Mouse (Mus musculus) heart, embryonic 13.5 days (tissue): ENCODE measurements around the gene Efna5. TPM values are rescaled to one million over a fixed set of nuclear protein-coding genes. Genes with fewer than 3 reads are reported as not detected.
A peak's percentile ranks its signal among the peaks of the same experiment; 100 is the strongest.

Source experiments
- ATAC-seq: fragments of 200-750 bp; cut with Nextera tagmentation; 2 replicates; pipeline ENCODE4 v1.8.0; 2017; ENCODE audit warnings: moderate TSS enrichment; ENCODE audit not compliant: insufficient number of reproducible peaks, low FRiP score, low TSS enrichment; ENCODE audit errors: extremely low read depth
- H3K27ac ChIP-seq: fragments of 300-500 bp; sonication (generic); replicated peaks from 2 replicates; pipeline ENCODE4 v1.5.1; 2015; ENCODE audit warnings: moderate library complexity, mild to moderate bottlenecking, inconsistent platforms
- H3K27me3 ChIP-seq: fragments of 300-500 bp; sonication (generic); replicated peaks from 2 replicates; pipeline ENCODE4 v1.6.1; 2015; ENCODE audit warnings: mild to moderate bottlenecking, inconsistent platforms
- H3K36me3 ChIP-seq: fragments of 300-500 bp; sonication (generic); 2 replicates; pipeline ENCODE4 v1.6.1; 2015; ENCODE audit warnings: mild to moderate bottlenecking, inconsistent platforms
- H3K4me1 ChIP-seq: fragments of 300-500 bp; sonication (generic); 2 replicates; pipeline ENCODE4 v1.6.1; 2015; ENCODE audit warnings: inconsistent platforms
- H3K4me2 ChIP-seq: fragments of 300-500 bp; sonication (generic); 2 replicates; pipeline ENCODE4 v1.6.1; 2015; ENCODE audit warnings: inconsistent platforms, mild to moderate bottlenecking, moderate library complexity
- H3K4me3 ChIP-seq: fragments of 300-500 bp; sonication (generic); 2 replicates; pipeline ENCODE4 v1.5.1; 2015; ENCODE audit warnings: moderate library complexity, mild to moderate bottlenecking, inconsistent platforms
- H3K9ac ChIP-seq: fragments of 300-500 bp; sonication (generic); 2 replicates; pipeline ENCODE4 v1.6.1; 2015; ENCODE audit warnings: inconsistent platforms, mild to moderate bottlenecking, moderate library complexity
- H3K9me3 ChIP-seq: fragments of 300-500 bp; sonication (generic); 2 replicates; pipeline ENCODE4 v1.6.1; 2016; ENCODE audit warnings: inconsistent platforms
- WGBS: fragments of 180-500 bp; shearing (Covaris S2); methylation state at CpG from one replicate; pipeline ENCODE4 v1.1.7; 2015; ENCODE audit warnings: mixed read lengths; 5-methylcytosine and 5-hydroxymethylcytosine counted together
- polyA plus RNA-seq: library from polyadenylated mRNA; unstranded; fragments of >200 nt; fragmentation: Nextera tagmentation; extraction: Ambion mirVana; gene quantifications from 2 replicates; pipeline ENCODE4 v1.2.1, GENCODE M21; 2015

Gene Efna5
- polyA plus RNA-seq, 1 experiment from 2014 or later: 22.0 TPM

- ATAC-seq: no peak
- Histone ChIP-seq H3K4me3 (peak overlapping the region; percentile 88), H3K9me3 (no peaks in the 10 kb centered on the region), H3K4me2 (peak overlapping the region; percentile 84), H3K36me3 (no peaks in the 10 kb centered on the region), H3K27ac (peak overlapping the region; percentile 82), H3K9ac (peak overlapping the region; percentile 94), H3K27me3 (no peaks in the 10 kb centered on the region), H3K4me1 (peaks cover 22% of the 10 kb centered on the region)
- WGBS: under 1% methylated on average over 45 of the region's 45 CpGs
Observed at GRCm38 (mm10) chr17:62879526-62880310, 1.4 kb downstream of the Efna5 start.

- WGBS: 10% methylated on average over 3 of the region's 3 CpGs
- Histone ChIP-seq H3K4me3 (no peak overlapping the region), H3K27ac (no peak overlapping the region), H3K27me3 (no peaks in the 10 kb centered on the region), H3K36me3 (no peaks in the 10 kb centered on the region), H3K4me1 (peaks cover 26% of the 10 kb centered on the region), H3K9ac (no peak overlapping the region), H3K4me2 (no peak overlapping the region), H3K9me3 (no peaks in the 10 kb centered on the region)
- no peak for ATAC-seq
Observed at GRCm38 (mm10) chr17:62875727-62876126, 5.4 kb downstream of the Efna5 start.

DNA sequence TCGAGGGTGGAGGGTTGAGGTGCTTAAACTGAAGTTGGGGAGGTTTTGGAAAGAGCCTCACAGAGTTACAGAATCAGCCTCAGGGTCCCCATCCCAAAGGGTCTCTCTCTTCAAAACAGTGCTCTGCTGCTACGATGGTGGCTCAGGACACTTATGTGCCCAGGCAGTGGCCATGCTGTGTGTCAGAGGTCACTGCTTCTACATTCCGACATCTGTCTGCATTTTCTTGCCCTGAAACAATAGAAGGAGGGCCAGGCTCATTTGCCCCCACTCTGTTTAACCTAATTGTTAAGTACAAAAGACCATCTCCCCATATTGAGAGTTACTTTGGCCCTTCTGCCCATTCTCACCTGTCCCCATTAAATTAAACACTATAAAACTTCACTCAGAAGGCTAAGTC is 9.2 kb downstream of the Efna5 start:
- Histone ChIP-seq H3K4me2 (no peak overlapping the region), H3K36me3 (no peaks in the 10 kb centered on the region), H3K9ac (no peak overlapping the region), H3K4me1 (peaks cover 15% of the 10 kb centered on the region), H3K4me3 (no peak overlapping the region), H3K27ac (no peak overlapping the region), H3K27me3 (no peaks in the 10 kb centered on the region), H3K9me3 (no peaks in the 10 kb centered on the region)
- WGBS: 49% methylated on average over 3 of the region's 3 CpGs
- no peak for ATAC-seq

DNA sequence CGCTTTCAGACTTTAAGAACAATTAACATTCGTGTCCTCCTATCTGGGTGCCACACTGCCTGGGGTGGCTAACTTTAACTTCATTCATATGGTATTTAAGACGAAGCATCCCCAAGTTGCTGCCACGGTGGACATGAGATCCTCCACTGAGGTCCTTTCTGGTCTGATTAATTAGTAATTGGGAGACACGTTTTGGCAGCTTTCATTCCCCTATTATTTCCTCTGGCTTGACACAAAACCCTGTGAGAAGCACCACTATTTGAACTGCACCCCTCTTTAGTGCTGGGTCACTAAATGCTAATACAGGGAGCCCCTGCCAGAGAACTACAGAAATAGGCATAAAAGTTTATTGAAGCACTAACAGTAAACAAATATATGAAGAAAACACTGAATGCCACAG is 9.9 kb downstream of the Efna5 start:
- Histone ChIP-seq H3K27me3 (no peaks in the 10 kb centered on the region), H3K4me3 (no peak overlapping the region), H3K9ac (no peak overlapping the region), H3K4me1 (peaks cover 14% of the 10 kb centered on the region), H3K36me3 (no peaks in the 10 kb centered on the region), H3K27ac (no peak overlapping the region), H3K9me3 (no peaks in the 10 kb centered on the region), H3K4me2 (no peak overlapping the region)
- 81% methylated on average over 5 of the region's 5 CpGs for WGBS
- no peak for ATAC-seq

DNA sequence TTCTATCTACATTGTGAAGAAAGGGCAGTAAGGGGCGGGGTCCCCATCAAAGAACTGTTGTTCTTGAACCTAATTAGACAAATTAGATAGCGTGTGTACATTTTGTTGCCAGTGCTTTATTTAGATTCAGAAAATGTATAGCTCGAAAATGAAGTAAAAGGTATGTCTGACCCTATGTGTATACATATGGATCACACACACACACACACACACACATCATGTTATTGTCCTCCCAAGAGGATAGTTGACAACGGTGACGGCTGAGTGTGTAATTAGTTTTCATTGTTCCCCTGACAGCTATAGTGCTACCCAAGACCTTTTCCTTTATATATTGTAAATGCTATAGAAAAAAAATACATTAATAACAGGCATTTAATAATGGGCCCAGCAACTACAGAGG is 10.7 kb downstream of the Efna5 start:
- no peaks in the 10 kb centered on the region for H3K9me3 ChIP-seq
- no peak overlapping the region for H3K27ac ChIP-seq
- no peak for ATAC-seq
- H3K4me3 ChIP-seq: no peak overlapping the region
- 83% methylated on average over 5 of the region's 5 CpGs for WGBS
- no peak overlapping the region for H3K4me2 ChIP-seq
- H3K9ac ChIP-seq: no peak overlapping the region
- H3K4me1 ChIP-seq: peaks cover 7% of the 10 kb centered on the region; the same call in 1 of the 2 replicates
- H3K27me3 ChIP-seq: no peaks in the 10 kb centered on the region
- no peaks in the 10 kb centered on the region for H3K36me3 ChIP-seq

DNA sequence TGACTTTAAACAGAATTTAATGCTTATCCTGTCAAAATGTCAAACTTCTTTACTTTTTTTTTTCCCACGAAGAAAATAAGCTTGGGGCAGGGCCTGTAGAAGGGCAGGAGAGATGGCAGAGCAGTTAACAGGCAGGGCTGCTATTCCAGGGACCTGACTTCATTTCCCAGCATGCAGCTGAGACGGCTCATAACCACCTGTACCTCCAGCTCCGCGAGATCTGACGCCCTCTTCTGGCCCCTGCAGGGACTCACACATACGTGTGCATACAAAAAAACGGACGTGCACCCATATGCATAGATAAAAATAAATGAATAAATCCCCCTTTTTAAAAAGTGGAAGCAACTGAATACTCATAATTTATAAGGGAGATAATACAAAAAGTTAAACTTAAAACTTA is 16.2 kb downstream of the Efna5 start:
- Histone ChIP-seq H3K9me3 (no peaks in the 10 kb centered on the region), H3K36me3 (no peaks in the 10 kb centered on the region; the same call in 1 of the 2 replicates), H3K4me2 (no peak overlapping the region), H3K9ac (no peak overlapping the region), H3K4me1 (peaks cover 32% of the 10 kb centered on the region), H3K27ac (no peak overlapping the region), H3K27me3 (no peaks in the 10 kb centered on the region), H3K4me3 (no peak overlapping the region)
- 86% methylated on average over 8 of the region's 8 CpGs for WGBS
- no peak for ATAC-seq

DNA sequence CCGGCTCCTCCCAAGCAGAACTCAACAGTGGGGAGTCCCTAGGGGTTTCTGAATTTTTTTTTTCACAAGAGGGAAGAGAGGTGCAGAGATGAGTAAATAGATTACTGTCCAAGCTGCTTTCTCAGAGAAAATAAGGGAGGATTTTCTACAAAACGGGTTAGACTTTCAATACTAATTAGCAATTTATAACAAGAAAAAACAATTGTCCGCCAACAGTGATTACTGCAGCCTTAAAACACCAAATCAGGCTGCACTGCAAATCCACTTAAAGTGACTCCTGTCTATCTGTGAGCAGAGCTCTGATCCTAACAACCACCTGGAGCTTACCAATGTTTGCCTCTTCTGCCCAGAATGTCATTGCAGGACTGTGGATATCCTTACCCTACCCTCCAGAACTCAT is 18.1 kb downstream of the Efna5 start:
- peak overlapping the region; percentile 58 for H3K4me2 ChIP-seq
- WGBS: 62% methylated on average over 3 of the region's 3 CpGs
- no peaks in the 10 kb centered on the region for H3K9me3 ChIP-seq
- H3K9ac ChIP-seq: peak overlapping the region; percentile 72
- H3K36me3 ChIP-seq: no peaks in the 10 kb centered on the region; the same call in 1 of the 2 replicates
- H3K4me1 ChIP-seq: peaks cover 38% of the 10 kb centered on the region
- 0 out of 2 replicates have a peak overlapping the region, but pooled peaks have one; percentile 33 for H3K4me3 ChIP-seq
- peak overlapping the region; percentile 75; the same call in 1 of the 2 replicates for H3K27ac ChIP-seq
- ATAC-seq: no peak
- no peaks in the 10 kb centered on the region for H3K27me3 ChIP-seq

DNA sequence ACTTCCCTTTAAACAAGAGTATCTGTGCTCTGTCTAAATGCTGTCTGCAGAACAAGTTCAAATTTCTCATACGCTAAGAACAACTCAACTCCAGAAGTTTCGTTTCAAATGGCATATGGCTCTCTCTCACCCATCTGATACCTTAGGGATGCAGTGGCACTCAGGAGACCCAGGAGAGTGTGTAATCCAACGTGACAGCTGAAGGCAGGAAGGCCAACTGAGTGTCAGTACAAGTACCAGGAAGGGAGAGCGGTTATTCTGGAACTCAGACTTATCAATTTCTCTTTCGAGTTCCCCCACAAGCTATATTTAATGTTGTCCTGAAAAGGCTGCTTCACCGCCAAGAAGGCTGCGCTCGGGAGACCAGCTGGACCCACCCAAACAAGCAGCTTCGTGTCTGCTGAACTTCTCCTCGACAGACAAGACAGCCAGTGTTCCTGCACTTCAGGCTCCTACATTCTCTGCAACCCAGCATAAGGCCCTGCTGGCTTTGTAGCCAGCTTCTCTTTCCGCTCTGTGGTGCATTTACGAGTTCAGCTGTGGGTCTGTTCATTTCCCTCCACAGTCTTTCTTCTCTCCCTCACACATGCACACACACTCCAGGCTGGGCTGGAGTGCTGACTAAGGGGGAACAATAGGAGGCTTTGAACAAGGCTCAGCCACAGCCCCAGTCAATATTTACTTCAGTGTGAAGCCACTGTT is 18.7 kb downstream of the Efna5 start:
- H3K4me1 ChIP-seq: peaks cover 38% of the 10 kb centered on the region
- no peak for ATAC-seq
- WGBS: 21% methylated on average over 12 of the region's 12 CpGs
- H3K27me3 ChIP-seq: no peaks in the 10 kb centered on the region
- peak overlapping the region; percentile 72 for H3K9ac ChIP-seq
- no peaks in the 10 kb centered on the region for H3K9me3 ChIP-seq
- peak overlapping the region; percentile 75 for H3K27ac ChIP-seq
- peak overlapping the region; percentile 33 for H3K4me3 ChIP-seq
- peak overlapping the region; percentile 58 for H3K4me2 ChIP-seq
- no peaks in the 10 kb centered on the region; the same call in 1 of the 2 replicates for H3K36me3 ChIP-seq

- Histone ChIP-seq H3K27me3 (no peaks in the 10 kb centered on the region), H3K4me1 (peaks cover 45% of the 10 kb centered on the region), H3K4me3 (no peak overlapping the region), H3K9me3 (no peaks in the 10 kb centered on the region), H3K9ac (no peak overlapping the region), H3K27ac (no peak overlapping the region), H3K4me2 (no peak overlapping the region), H3K36me3 (no peaks in the 10 kb centered on the region)
- no peak for ATAC-seq
- WGBS: 73% methylated on average over 8 of the region's 8 CpGs
Observed at GRCm38 (mm10) chr17:62857275-62857674, 23.8 kb downstream of the Efna5 start.

GRCm38 (mm10) chr17:62853741-62854140 is 27.4 kb downstream of the Efna5 start:
- H3K4me3 ChIP-seq: no peak overlapping the region
- H3K4me1 ChIP-seq: peaks cover 52% of the 10 kb centered on the region
- ATAC-seq: no peak
- H3K27me3 ChIP-seq: no peaks in the 10 kb centered on the region
- H3K36me3 ChIP-seq: no peaks in the 10 kb centered on the region
- no peaks in the 10 kb centered on the region for H3K9me3 ChIP-seq
- no peak overlapping the region for H3K9ac ChIP-seq
- H3K27ac ChIP-seq: peak overlapping the region; percentile 61; the same call in 1 of the 2 replicates
- H3K4me2 ChIP-seq: peak overlapping the region; percentile 42
- 29% methylated on average over 6 of the region's 6 CpGs for WGBS

- H3K9ac ChIP-seq: no peak overlapping the region
- H3K27me3 ChIP-seq: no peaks in the 10 kb centered on the region
- H3K9me3 ChIP-seq: no peaks in the 10 kb centered on the region
- 7% methylated on average over 3 of the region's 3 CpGs for WGBS
- no peaks in the 10 kb centered on the region for H3K36me3 ChIP-seq
- H3K4me1 ChIP-seq: peaks cover 51% of the 10 kb centered on the region
- peak overlapping the region; percentile 61 for H3K27ac ChIP-seq
- peak overlapping the region; percentile 42 for H3K4me2 ChIP-seq
- ATAC-seq: peak; percentile 31; the same call in 1 of the 2 replicates
- no peak overlapping the region for H3K4me3 ChIP-seq
Observed at GRCm38 (mm10) chr17:62852822-62853608, 28.1 kb downstream of the Efna5 start.
